Mouse (Mus musculus) olfactory bulb, adult 2 months (tissue): ENCODE data around the gene Pik3c2g. TPM values are rescaled to one million over a fixed set of nuclear protein-coding genes. Genes with fewer than 3 reads are reported as not detected.

Experiments used
- H3K27ac ChIP-seq: fragments of 200-500 bp; 2 replicates; pipeline ENCODE4 v1.5.1; 2012; ENCODE audit warnings: low read depth, low read length; ENCODE audit not compliant: insufficient read depth
- H3K4me1 ChIP-seq: fragments of 200-500 bp; 2 replicates; pipeline ENCODE4 v1.6.1; 2012; ENCODE audit warnings: low read length; ENCODE audit not compliant: control insufficient read depth, insufficient read depth
- H3K4me3 ChIP-seq: fragments of 200-500 bp; 2 replicates; pipeline ENCODE4 v1.5.1; 2012; ENCODE audit warnings: mild to moderate bottlenecking, low read depth, low read length, moderate library complexity; ENCODE audit not compliant: insufficient read depth
- CTCF ChIP-seq: fragments of 200-500 bp; IDR thresholded peaks from 2 replicates; pipeline ENCODE4 v1.5.1; 2012; ENCODE audit warnings: low read depth, mild to moderate bottlenecking, low read length, moderate library complexity; ENCODE audit not compliant: insufficient read depth
- POLR2A ChIP-seq: fragments of 200-500 bp; IDR thresholded peaks from 2 replicates; pipeline ENCODE4 v1.6.1; 2012; ENCODE audit warnings: mild to moderate bottlenecking, low read depth, low read length, moderate library complexity; ENCODE audit not compliant: insufficient read depth
- WGBS: fragments of 180-500 bp; shearing (Covaris S2); methylation state at CpG from one replicate; pipeline ENCODE4 v1.1.7; 2018; 5-methylcytosine and 5-hydroxymethylcytosine counted together
- polyA plus RNA-seq: library from polyadenylated mRNA; stranded (reverse); fragments of >200 nt; gene quantifications from 2 replicates; pipeline ENCODE4 v1.2.4, GENCODE M21; 2012; ENCODE audit warnings: low replicate concordance; ENCODE audit not compliant: missing spikeins, insufficient read depth, insufficient read length

Gene Pik3c2g
- polyA plus RNA-seq, 1 experiment = not detected

- TF ChIP-seq POLR2A = no peak
- TF ChIP-seq CTCF = no peak
- WGBS = 21% methylated on average over 3 of the region's 3 CpGs
- no peak overlapping the region for H3K4me3 ChIP-seq
- no peak overlapping the region for H3K27ac ChIP-seq
- no peaks in the 10 kb centered on the region for H3K4me1 ChIP-seq
Measured at GRCm38 (mm10) chr6:139718416-139718984, 131.5 kb downstream of the Pik3c2g start.

DNA sequence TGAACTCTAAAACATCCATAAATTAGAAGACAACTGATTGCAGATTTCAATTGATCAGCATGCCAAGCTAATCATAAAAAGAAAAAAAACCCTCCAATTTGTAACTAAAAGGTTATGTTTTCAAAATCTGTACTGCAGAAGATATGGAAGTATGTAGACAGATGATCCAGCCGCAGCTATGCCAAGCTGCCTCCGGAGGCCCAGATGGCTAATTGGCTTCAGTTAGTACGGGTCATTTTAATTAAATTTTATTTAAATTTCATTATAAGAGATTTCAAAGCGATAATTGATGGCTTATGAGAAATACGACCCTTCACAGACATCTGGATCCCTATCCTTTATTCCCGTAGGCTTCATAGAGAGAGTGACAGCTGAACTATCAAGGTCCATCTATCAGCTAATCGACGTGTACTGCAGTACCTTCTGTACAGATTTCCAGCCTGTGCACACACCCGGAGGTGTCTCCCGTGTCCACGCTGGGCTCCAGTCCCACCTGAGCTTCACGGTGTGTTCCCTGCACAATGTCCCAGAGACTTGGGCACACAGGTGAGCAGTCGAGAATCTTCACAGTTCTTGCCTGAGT is 132.7 kb downstream of the Pik3c2g start:
- TF ChIP-seq POLR2A (no peak), CTCF (no peak)
- Histone ChIP-seq H3K4me3 (no peak overlapping the region), H3K27ac (no peak overlapping the region), H3K4me1 (no peaks in the 10 kb centered on the region)
- WGBS = 89% methylated on average over 13 of the region's 13 CpGs

DNA sequence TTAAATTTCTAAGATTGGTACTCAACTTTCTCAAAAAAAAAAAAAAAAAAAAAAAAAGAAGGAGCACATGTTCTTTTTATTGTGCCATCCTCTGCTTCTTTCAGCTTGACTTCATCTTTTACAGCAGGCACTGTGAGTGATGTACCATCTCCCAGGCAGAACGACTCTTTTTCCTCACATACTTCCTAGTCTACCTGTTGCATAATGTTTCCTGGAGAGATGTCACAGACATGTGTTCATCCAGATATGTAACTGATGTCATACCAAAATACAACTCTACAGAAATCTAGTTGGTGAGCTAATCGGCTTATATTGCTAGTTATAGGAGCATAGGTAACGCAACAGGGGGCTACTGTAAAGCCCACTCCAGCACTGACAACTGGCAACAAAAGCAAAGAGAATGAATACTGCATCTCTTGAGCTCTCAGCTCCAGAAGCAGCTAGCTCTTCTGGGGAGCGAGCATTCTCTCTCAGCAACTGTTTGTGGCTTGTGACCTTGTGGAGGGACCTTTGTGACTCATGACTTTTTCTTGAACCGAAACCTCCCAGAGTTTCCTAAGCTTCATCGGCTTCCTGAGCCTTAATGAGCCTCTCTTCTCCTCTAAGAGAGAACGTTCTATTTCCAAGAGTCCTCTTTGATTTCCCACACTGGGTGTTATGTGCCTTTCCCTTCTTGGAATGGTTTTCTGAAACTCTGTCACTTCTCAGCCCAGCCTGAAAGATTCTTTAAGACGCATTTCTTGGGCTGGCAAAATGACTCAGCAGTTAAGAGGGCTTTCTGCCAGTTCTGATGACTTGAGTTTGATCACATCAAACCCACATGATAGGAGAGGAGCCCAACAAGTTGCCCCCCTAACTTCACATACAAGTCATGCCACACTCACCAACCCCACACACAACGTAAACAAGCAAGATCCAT is 148.9 kb downstream of the Pik3c2g start:
- H3K4me1 ChIP-seq = no peaks in the 10 kb centered on the region
- WGBS = 82% methylated on average over 9 of the region's 9 CpGs
- no peak overlapping the region for H3K4me3 ChIP-seq
- no peak for TF ChIP-seq POLR2A
- no peak for TF ChIP-seq CTCF
- H3K27ac ChIP-seq = no peak overlapping the region

- 40% methylated on average over 5 of the region's 5 CpGs for WGBS
- Histone ChIP-seq H3K27ac (no peak overlapping the region), H3K4me3 (no peak overlapping the region), H3K4me1 (no peaks in the 10 kb centered on the region)
- TF ChIP-seq CTCF (no peak), POLR2A (no peak)
Measured at GRCm38 (mm10) chr6:139738350-139738749, 151.3 kb downstream of the Pik3c2g start.

DNA sequence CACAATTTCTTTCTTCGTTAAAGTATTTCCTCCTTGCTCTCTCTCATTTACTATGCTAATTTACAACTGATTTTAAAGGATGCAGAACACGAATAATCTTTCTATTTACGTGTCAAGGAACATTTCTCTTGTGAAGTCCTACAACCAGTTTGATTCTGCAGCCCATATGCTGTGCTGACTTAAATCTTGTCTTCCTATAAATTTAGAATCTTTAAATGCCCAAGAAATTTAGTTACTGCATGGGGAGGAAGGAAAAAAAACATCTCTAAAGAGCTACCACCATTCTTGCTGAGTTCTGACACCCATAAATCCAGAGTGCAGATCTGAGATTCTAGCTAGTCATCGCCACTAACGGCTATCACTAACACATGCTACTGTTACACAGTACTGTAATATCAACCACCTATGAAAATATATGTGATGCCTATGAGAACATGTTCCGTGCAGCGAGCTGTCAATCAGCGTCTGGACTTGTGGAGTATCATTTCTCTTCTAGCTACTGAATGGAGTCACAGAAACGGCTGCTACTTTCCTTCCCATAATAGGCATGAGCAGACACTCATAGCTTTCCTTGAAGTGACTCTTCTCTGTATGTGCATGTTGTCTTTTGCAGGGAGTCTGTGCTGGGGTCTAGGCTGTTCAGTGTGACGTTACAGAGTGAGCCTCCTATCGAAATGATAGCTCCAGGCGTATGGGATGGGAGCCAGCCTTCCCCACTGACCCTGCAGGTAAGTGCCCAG is 155.8 kb downstream of the Pik3c2g start:
- H3K4me3 ChIP-seq = no peak overlapping the region
- WGBS = 80% methylated on average over 12 of the region's 12 CpGs
- TF ChIP-seq CTCF (no peak), POLR2A (no peak)
- H3K4me1 ChIP-seq = no peaks in the 10 kb centered on the region
- H3K27ac ChIP-seq = no peak overlapping the region

GRCm38 (mm10) chr6:139746758-139747479 is 159.9 kb downstream of the Pik3c2g start:
- no peak for TF ChIP-seq CTCF
- TF ChIP-seq POLR2A = no peak
- 76% methylated on average over 7 of the region's 7 CpGs for WGBS

GRCm38 (mm10) chr6:139748091-139748771 is 161.2 kb downstream of the Pik3c2g start:
- TF ChIP-seq CTCF (no peak), POLR2A (no peak)
- no peaks in the 10 kb centered on the region for H3K4me1 ChIP-seq
- no peak overlapping the region for H3K4me3 ChIP-seq
- no peak overlapping the region for H3K27ac ChIP-seq
- 94% methylated on average over 13 of the region's 13 CpGs for WGBS

More at GRCm38 (mm10) chr6:139746758-139747479, 159.9 kb downstream of the Pik3c2g start:
- no peak overlapping the region for H3K27ac ChIP-seq
- H3K4me1 ChIP-seq = no peaks in the 10 kb centered on the region
- no peak overlapping the region for H3K4me3 ChIP-seq

- no peak overlapping the region for H3K27ac ChIP-seq
- 65% methylated on average over 2 of the region's 2 CpGs for WGBS
- H3K4me1 ChIP-seq = no peaks in the 10 kb centered on the region
- TF ChIP-seq CTCF = no peak
- TF ChIP-seq POLR2A = no peak
- no peak overlapping the region for H3K4me3 ChIP-seq
Measured at GRCm38 (mm10) chr6:139750599-139750998, 163.6 kb downstream of the Pik3c2g start.
